Mouse (Mus musculus): ENCODE results near the gene Ano8. TPM values are rescaled to one million over a fixed set of nuclear protein-coding genes. Genes with fewer than 3 reads are reported as not detected.

The Ano8 gene
- total RNA-seq, 1 experiment = 10.6 TPM

DNA sequence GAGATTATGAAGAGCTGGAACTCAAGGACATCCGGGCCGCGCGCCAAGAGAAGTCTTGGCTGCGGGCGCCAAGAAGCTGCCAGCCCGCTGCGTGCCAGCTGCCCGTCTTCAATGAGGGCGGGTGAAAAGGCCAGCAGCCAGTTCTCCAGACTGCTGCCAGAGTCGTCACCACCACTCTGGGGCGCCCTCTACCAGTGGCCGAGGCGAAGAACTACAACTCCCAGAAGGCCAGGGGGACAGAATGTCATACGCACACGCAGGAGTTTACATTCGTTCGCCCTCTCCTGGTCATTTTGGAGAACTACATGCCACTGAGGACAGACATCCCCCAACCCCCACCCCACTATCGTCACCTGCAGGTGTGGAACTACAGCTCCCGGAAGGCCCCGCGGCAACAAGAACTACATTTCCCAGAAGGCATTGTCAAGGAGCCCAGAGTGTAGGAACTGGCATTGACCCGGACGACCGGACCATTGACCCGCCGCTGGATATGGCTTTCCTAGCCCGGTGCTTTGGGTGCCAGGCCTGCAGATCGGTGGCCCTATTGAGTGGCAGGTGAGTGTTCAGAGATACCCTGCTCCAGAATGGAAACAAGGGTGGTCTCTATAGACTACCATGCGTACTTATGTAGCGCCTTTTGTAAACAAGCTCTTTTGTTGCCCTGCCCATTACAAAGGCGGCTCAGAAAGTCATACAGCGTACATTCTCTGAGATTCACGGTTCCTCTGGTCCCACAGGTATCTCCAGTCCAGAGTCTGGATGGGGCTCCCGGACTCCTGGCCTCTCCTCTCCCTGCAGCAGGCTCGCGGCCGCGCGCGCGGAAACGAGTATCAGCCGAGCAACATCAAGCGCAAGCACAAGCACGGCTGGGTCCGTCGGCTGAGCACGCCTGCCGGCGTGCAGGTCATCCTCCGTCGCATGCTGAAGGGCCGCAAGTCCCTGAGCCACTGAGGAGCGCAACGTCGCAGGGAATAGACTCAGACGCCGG, 21.0 kb downstream of the Ano8 start, which contains the start of gene Mrpl34:
TSS of gene Mrpl34 (plus strand) at position 447 of the 988 bp plus-strand sequence.
- Histone ChIP-seq H3K9ac (ENCODE audit: insufficient read depth, low read depth, low read length, poor library complexity, severe bottlenecking) (peak within 1 kb of the TSS; percentile 91), H3K4me3 (ENCODE audit: insufficient read depth in 1 of 2, low read depth in 1 of 2, low read length in 2 of 2, poor library complexity in 1 of 2, severe bottlenecking in 1 of 2) (peak within 1 kb of the TSS; percentile 86 to 96), H3K36me3 (ENCODE audit: control insufficient read depth, insufficient read depth, low read length, poor library complexity, severe bottlenecking) (peaks cover 3% of the 10 kb centered on the region; the same call in 1 of the 2 replicates), H3K27ac (ENCODE audit: insufficient read depth, low read depth, low read length, poor library complexity, severe bottlenecking) (no peak within 1 kb of the TSS; the same call in 1 of the 2 replicates), H3K9me3 (ENCODE audit: control insufficient read depth, insufficient read depth, low read depth, low read length) (no peaks in the 10 kb centered on the region), H3K4me1 (ENCODE audit: control insufficient read depth in 2 of 2, insufficient read depth in 2 of 2, low read length in 2 of 2, poor library complexity in 1 of 2) (peaks cover 5 to 10% of the 10 kb centered on the region in 2 experiments; a peak in 2 of 4 replicates)
- DNase-seq (ENCODE audit: low read depth, low spot score) = peak; percentile 100
- TF ChIP-seq CHD2 (IDR thresholded peaks at IDR 0.05; ENCODE audit: low read depth, low read length) (peak; percentile 68; the same call in 1 of the 2 replicates), HCFC1 (IDR thresholded peaks at IDR 0.05; ENCODE audit: borderline replicate concordance, insufficient read depth, low read length) (peak; percentile 100), ZC3H11A (IDR thresholded peaks at IDR 0.05; ENCODE audit: borderline replicate concordance, low read depth, low read length) (no peak), ZNF384 (IDR thresholded peaks at IDR 0.05; ENCODE audit: low read depth, low read length) (no peak)
- in situ Hi-C loops (cut with MboI; ENCODE audit: low sequenced_read_pairs in 2 of 2, unreplicated experiment in 2 of 2) = no loop called here

DNA sequence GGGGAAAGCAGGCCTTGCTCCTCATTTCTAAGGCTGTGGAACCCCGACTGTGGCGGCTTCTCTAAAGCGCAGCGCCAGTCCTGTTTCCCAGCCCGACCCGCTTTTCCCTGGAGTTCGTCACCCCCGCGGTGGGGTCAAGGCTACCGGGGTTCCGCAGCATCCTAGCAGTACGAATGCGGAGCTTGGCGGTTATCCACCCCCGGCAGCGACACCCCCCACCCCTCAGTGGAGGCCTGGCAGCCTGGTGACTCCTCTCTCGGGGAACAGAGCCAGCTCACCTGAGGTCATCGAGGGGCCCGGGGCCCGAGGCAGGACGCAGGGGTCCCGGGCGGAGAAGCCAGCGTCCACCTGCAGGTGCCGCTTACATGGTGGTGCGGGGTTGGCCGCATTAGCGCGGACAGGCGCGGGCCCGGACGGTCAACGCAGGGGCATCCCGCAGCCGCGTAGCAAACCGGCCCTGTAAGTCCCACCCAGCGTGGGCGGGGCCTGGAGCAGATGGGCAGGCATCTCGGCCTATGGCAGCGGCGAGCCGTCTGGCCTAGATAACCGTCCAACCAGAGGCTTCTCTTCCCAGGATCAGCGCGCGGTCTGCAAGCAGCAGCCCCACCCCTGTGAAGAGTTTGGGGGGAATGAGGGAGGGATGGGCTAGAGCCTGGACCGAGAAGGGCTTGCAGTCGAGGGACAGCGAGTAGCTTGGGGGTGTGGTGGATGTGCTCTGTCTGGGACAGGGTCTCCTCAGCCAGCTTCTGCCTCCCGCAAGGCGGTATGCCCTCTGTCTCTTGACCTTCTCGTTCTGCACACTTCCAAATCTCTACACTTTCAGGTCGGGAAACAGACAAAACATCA, 22.4 kb downstream of the Ano8 start, which contains the start of gene Abhd8:
TSS of gene Abhd8 (minus strand) at position 468 of the 846 bp plus-strand sequence.
- Histone ChIP-seq H3K9me3 (ENCODE audit: control insufficient read depth, insufficient read depth, low read depth, low read length) (no peaks in the 10 kb centered on the region), H3K27ac (ENCODE audit: insufficient read depth, low read depth, low read length, poor library complexity, severe bottlenecking) (no peak within 1 kb of the TSS), H3K4me1 (ENCODE audit: control insufficient read depth in 2 of 2, insufficient read depth in 2 of 2, low read length in 2 of 2, poor library complexity in 1 of 2) (peaks cover 3 to 10% of the 10 kb centered on the region in 2 experiments; a peak in 1 of 4 replicates), H3K9ac (ENCODE audit: insufficient read depth, low read depth, low read length, poor library complexity, severe bottlenecking) (peak within 1 kb of the TSS; percentile 82), H3K4me3 (ENCODE audit: insufficient read depth in 1 of 2, low read depth in 1 of 2, low read length in 2 of 2, poor library complexity in 1 of 2, severe bottlenecking in 1 of 2) (peak within 1 kb of the TSS; percentile 92 to 96), H3K36me3 (ENCODE audit: control insufficient read depth, insufficient read depth, low read length, poor library complexity, severe bottlenecking) (peaks cover 3% of the 10 kb centered on the region; the same call in 1 of the 2 replicates)
- peak; percentile 56; the same call in 1 of the 2 replicates for TF ChIP-seq HCFC1 (IDR thresholded peaks at IDR 0.05; ENCODE audit: borderline replicate concordance, insufficient read depth, low read length)
- TF ChIP-seq ZNF384 (IDR thresholded peaks at IDR 0.05; ENCODE audit: low read depth, low read length) = no peak
- TF ChIP-seq CHD2 (IDR thresholded peaks at IDR 0.05; ENCODE audit: low read depth, low read length) = 0 out of 2 replicates have a peak, but pooled peaks have one; percentile 49
- peak; percentile 86 for DNase-seq (ENCODE audit: low read depth, low spot score)
- in situ Hi-C loops (cut with MboI; ENCODE audit: low sequenced_read_pairs in 2 of 2, unreplicated experiment in 2 of 2) = no loop called here

DNA sequence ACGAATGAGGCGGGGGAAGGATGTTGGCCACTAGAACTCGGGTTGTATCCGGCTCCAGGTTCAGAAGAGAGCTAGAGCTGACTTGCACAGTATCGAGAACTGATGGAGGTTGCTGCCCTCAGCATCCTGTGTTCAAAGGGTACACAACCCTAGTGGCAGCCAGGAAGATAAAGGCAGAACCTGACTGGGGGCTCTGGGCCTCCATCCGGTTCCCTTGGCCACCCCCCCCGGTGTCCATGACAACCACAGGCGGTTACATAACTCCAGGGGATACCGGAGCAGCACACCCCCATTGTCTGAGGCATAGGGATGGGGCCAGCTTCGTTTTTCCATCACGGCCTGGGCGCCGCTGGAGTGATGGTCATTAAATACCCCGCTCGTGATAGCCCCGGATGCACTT, 23.0 kb downstream of the Ano8 start:
- in situ Hi-C loops (cut with MboI; ENCODE audit: low sequenced_read_pairs in 2 of 2, unreplicated experiment in 2 of 2) = no loop called here
- TF ChIP-seq ZC3H11A (IDR thresholded peaks at IDR 0.05; ENCODE audit: borderline replicate concordance, low read depth, low read length) (no peak), CHD2 (IDR thresholded peaks at IDR 0.05; ENCODE audit: low read depth, low read length) (no peak), HCFC1 (IDR thresholded peaks at IDR 0.05; ENCODE audit: borderline replicate concordance, insufficient read depth, low read length) (no peak), ZNF384 (IDR thresholded peaks at IDR 0.05; ENCODE audit: low read depth, low read length) (no peak), MAFK (IDR thresholded peaks at IDR 0.05; ENCODE audit: insufficient read depth, low read depth, low read length) (no peak)
- Histone ChIP-seq H3K4me1 (ENCODE audit: control insufficient read depth in 2 of 2, insufficient read depth in 2 of 2, low read length in 2 of 2, poor library complexity in 1 of 2) (peaks cover 3 to 13% of the 10 kb centered on the region in 2 experiments; a peak in 1 of 4 replicates), H3K4me3 (ENCODE audit: insufficient read depth in 1 of 2, low read depth in 1 of 2, low read length in 2 of 2, poor library complexity in 1 of 2, severe bottlenecking in 1 of 2) (peak overlapping the region; percentile 92 to 96), H3K36me3 (ENCODE audit: control insufficient read depth, insufficient read depth, low read length, poor library complexity, severe bottlenecking) (peaks cover 3% of the 10 kb centered on the region; the same call in 1 of the 2 replicates), H3K9me3 (ENCODE audit: control insufficient read depth, insufficient read depth, low read depth, low read length) (no peaks in the 10 kb centered on the region), H3K9ac (ENCODE audit: insufficient read depth, low read depth, low read length, poor library complexity, severe bottlenecking) (peak overlapping the region; percentile 82), H3K27ac (ENCODE audit: insufficient read depth, low read depth, low read length, poor library complexity, severe bottlenecking) (no peak overlapping the region)
- DNase-seq (ENCODE audit: low read depth, low spot score) = no peak

DNA sequence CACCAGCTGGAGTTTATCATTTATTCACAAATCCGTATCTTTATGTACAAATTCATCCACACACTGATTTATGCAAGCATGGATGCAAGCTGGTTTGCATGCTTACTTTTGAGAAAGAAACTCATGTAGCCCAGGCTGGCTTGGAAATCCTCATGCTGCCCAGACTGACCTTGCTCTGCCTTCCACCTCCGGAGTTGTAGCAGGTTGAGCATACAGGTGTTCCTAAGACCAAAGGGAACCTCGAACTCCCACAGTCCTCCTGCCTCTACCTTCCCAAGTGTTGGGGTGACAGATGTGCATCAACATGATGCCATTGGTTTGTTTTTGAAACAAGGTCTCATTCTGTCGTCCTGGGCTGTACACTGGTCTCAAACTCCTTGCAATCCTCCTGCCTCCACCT, 23.6 kb downstream of the Ano8 start:
- no peak overlapping the region for H3K27ac ChIP-seq (ENCODE audit: insufficient read depth, low read depth, low read length, poor library complexity, severe bottlenecking)
- no peak overlapping the region for H3K9ac ChIP-seq (ENCODE audit: insufficient read depth, low read depth, low read length, poor library complexity, severe bottlenecking)
- peaks cover 3% of the 10 kb centered on the region; the same call in 1 of the 2 replicates for H3K36me3 ChIP-seq (ENCODE audit: control insufficient read depth, insufficient read depth, low read length, poor library complexity, severe bottlenecking)
- no peaks in the 10 kb centered on the region for H3K9me3 ChIP-seq (ENCODE audit: control insufficient read depth, insufficient read depth, low read depth, low read length)
- H3K4me1 ChIP-seq (ENCODE audit: control insufficient read depth in 2 of 2, insufficient read depth in 2 of 2, low read length in 2 of 2, poor library complexity in 1 of 2) = peaks cover 6 to 14% of the 10 kb centered on the region in 2 experiments; a peak in 3 of 4 replicates
- DNase-seq (ENCODE audit: low read depth, low spot score) = no peak
- no peak overlapping the region for H3K4me3 ChIP-seq (ENCODE audit: insufficient read depth in 1 of 2, low read depth in 1 of 2, low read length in 2 of 2, poor library complexity in 1 of 2, severe bottlenecking in 1 of 2)
- no peak for TF ChIP-seq CHD2 (IDR thresholded peaks at IDR 0.05; ENCODE audit: low read depth, low read length)
- TF ChIP-seq ZNF384 (IDR thresholded peaks at IDR 0.05; ENCODE audit: low read depth, low read length) = no peak
- TF ChIP-seq HCFC1 (IDR thresholded peaks at IDR 0.05; ENCODE audit: borderline replicate concordance, insufficient read depth, low read length) = no peak
- TF ChIP-seq MAFK (IDR thresholded peaks at IDR 0.05; ENCODE audit: insufficient read depth, low read depth, low read length) = no peak
- in situ Hi-C loops (cut with MboI; ENCODE audit: low sequenced_read_pairs in 2 of 2, unreplicated experiment in 2 of 2) = no loop called here
